Mouse (Mus musculus) cortical plate, adult 2 months (tissue): ENCODE measurements at regions not wholly inside any gene's neighbourhood (a gene's known extent, or its start where the extent isn't known, plus 50 kb on each side); places are given as distances from the start of the nearest gene placed in this dataset.

ENCODE experiments used
- H3K27ac ChIP-seq: fragments of 200-500 bp; 2 replicates; pipeline ENCODE4 v1.5.1; 2012; ENCODE audit warnings: low read length, control low read depth, inconsistent platforms; ENCODE audit not compliant: insufficient read depth
- H3K4me1 ChIP-seq: fragments of 200-500 bp; 2 replicates; pipeline ENCODE4 v1.6.1; 2011; ENCODE audit warnings: low read length; ENCODE audit not compliant: control insufficient read depth, insufficient read depth
- H3K4me3 ChIP-seq: fragments of 200-500 bp; 2 replicates; pipeline ENCODE4 v1.5.1; 2011; ENCODE audit warnings: mild to moderate bottlenecking, low read length, control low read depth; ENCODE audit not compliant: insufficient read depth
- CTCF ChIP-seq: fragments of 200-500 bp; IDR thresholded peaks from 2 replicates; pipeline ENCODE4 v1.5.1; 2011; ENCODE audit warnings: mild to moderate bottlenecking, control low read depth, low read length; ENCODE audit not compliant: insufficient read depth; ENCODE audit errors: extremely low read depth
- POLR2A ChIP-seq: fragments of 200-500 bp; IDR thresholded peaks from 2 replicates; pipeline ENCODE4 v1.6.1; 2011; ENCODE audit warnings: mild to moderate bottlenecking, low read length, control low read depth; ENCODE audit not compliant: insufficient read depth; ENCODE audit errors: extremely low read depth

GRCm38 (mm10) chr3:138609749-138610148 lies 83.8 kb downstream of the Eif4e start:
- H3K27ac ChIP-seq, result no peak overlapping the region
- H3K4me3 ChIP-seq, result no peak overlapping the region
- H3K4me1 ChIP-seq, result peaks cover 7% of the 10 kb centered on the region
- TF ChIP-seq POLR2A (no peak), CTCF (no peak)

- H3K4me1 ChIP-seq, result peaks cover 6% of the 10 kb centered on the region
- no peak overlapping the region for H3K27ac ChIP-seq
- no peak overlapping the region for H3K4me3 ChIP-seq
- no peak for TF ChIP-seq POLR2A
- no peak for TF ChIP-seq CTCF
Observed at GRCm38 (mm10) chr3:138612884-138613653, 87.1 kb downstream of the Eif4e start.

- Histone ChIP-seq H3K4me3 (no peak overlapping the region), H3K27ac (no peak overlapping the region), H3K4me1 (peaks cover 6% of the 10 kb centered on the region)
- TF ChIP-seq POLR2A (no peak), CTCF (no peak)
Observed at GRCm38 (mm10) chr3:138613680-138614079, 87.7 kb downstream of the Eif4e start.

GRCm38 (mm10) chr3:138614899-138615298 lies 88.9 kb downstream of the Eif4e start:
- TF ChIP-seq POLR2A, result no peak
- TF ChIP-seq CTCF, result no peak
- H3K27ac ChIP-seq, result no peak overlapping the region

GRCm38 (mm10) chr3:138620263-138620662 lies 94.3 kb downstream of the Eif4e start:
- Histone ChIP-seq H3K4me3 (no peak overlapping the region), H3K27ac (no peak overlapping the region), H3K4me1 (no peaks in the 10 kb centered on the region)
- 0 out of 2 replicates have a peak, but pooled peaks have one; percentile 13 for TF ChIP-seq CTCF
- no peak for TF ChIP-seq POLR2A

More at GRCm38 (mm10) chr3:138614899-138615298, 88.9 kb downstream of the Eif4e start:
- Histone ChIP-seq H3K4me1 (peaks cover 6% of the 10 kb centered on the region), H3K4me3 (no peak overlapping the region)

- Histone ChIP-seq H3K4me1 (peaks cover 5% of the 10 kb centered on the region; the same call in 1 of the 2 replicates), H3K27ac (no peak overlapping the region), H3K4me3 (no peak overlapping the region)
- no peak for TF ChIP-seq CTCF
- TF ChIP-seq POLR2A, result no peak
Observed at GRCm38 (mm10) chr3:138624128-138624527, 98.1 kb downstream of the Eif4e start.

GRCm38 (mm10) chr3:138626230-138626629 lies 100.3 kb downstream of the Eif4e start:
- no peak for TF ChIP-seq POLR2A
- no peak for TF ChIP-seq CTCF
- 0 out of 2 replicates have a peak overlapping the region, but pooled peaks have one; percentile 28 for H3K27ac ChIP-seq

GRCm38 (mm10) chr3:138630231-138630630 lies 104.3 kb downstream of the Eif4e start:
- TF ChIP-seq CTCF (no peak), POLR2A (no peak)
- H3K4me3 ChIP-seq, result no peak overlapping the region
- H3K4me1 ChIP-seq, result peaks cover 5% of the 10 kb centered on the region; the same call in 1 of the 2 replicates
- H3K27ac ChIP-seq, result no peak overlapping the region

More at GRCm38 (mm10) chr3:138626230-138626629, 100.3 kb downstream of the Eif4e start:
- Histone ChIP-seq H3K4me1 (peaks cover 5% of the 10 kb centered on the region; the same call in 1 of the 2 replicates), H3K4me3 (no peak overlapping the region)

- H3K27ac ChIP-seq, result no peak overlapping the region
- no peaks in the 10 kb centered on the region for H3K4me1 ChIP-seq
- TF ChIP-seq POLR2A (no peak), CTCF (no peak)
Observed at GRCm38 (mm10) chr3:138632086-138632485, 106.1 kb downstream of the Eif4e start.

GRCm38 (mm10) chr3:138642026-138642425 lies 100.0 kb upstream of the Tspan5 start:
- no peak overlapping the region for H3K27ac ChIP-seq
- H3K4me3 ChIP-seq, result no peak overlapping the region
- peak; percentile 53 for TF ChIP-seq CTCF
- TF ChIP-seq POLR2A, result no peak
- peaks cover 2% of the 10 kb centered on the region; the same call in 1 of the 2 replicates for H3K4me1 ChIP-seq

More at GRCm38 (mm10) chr3:138632086-138632485, 106.1 kb downstream of the Eif4e start:
- no peak overlapping the region for H3K4me3 ChIP-seq
